Mouse (Mus musculus) kidney, adult 2 months (tissue): Measurements from ENCODE around the gene Slc37a1.

Experiments
- CTCF ChIP-seq: fragments of 200-500 bp; conservative IDR thresholded peaks from 2 replicates; pipeline ENCODE4 v1.5.1; 2011; ENCODE audit warnings: low read depth, mild to moderate bottlenecking, control low read depth, low read length, moderate library complexity, mixed read lengths; ENCODE audit not compliant: insufficient read depth, insufficient read length
- POLR2A ChIP-seq: fragments of 200-500 bp; IDR thresholded peaks from one replicate; pipeline ENCODE4 v1.6.1; 2011; ENCODE audit warnings: low read depth, low read length, control low read depth

- TF ChIP-seq CTCF (no peak), POLR2A (no peak)
Measured at GRCm38 (mm10) chr17:31257149-31257548, 29.4 kb upstream of the Slc37a1 start.
